Mouse (Mus musculus) olfactory bulb, adult 2 months (tissue): ENCODE measurements around the gene Rap1gap2.

Experiments used
- CTCF ChIP-seq: fragments of 200-500 bp; IDR thresholded peaks from 2 replicates; pipeline ENCODE4 v1.5.1; 2012; ENCODE audit warnings: low read depth, mild to moderate bottlenecking, low read length, moderate library complexity; ENCODE audit not compliant: insufficient read depth
- POLR2A ChIP-seq: fragments of 200-500 bp; IDR thresholded peaks from 2 replicates; pipeline ENCODE4 v1.6.1; 2012; ENCODE audit warnings: mild to moderate bottlenecking, low read depth, low read length, moderate library complexity; ENCODE audit not compliant: insufficient read depth

DNA sequence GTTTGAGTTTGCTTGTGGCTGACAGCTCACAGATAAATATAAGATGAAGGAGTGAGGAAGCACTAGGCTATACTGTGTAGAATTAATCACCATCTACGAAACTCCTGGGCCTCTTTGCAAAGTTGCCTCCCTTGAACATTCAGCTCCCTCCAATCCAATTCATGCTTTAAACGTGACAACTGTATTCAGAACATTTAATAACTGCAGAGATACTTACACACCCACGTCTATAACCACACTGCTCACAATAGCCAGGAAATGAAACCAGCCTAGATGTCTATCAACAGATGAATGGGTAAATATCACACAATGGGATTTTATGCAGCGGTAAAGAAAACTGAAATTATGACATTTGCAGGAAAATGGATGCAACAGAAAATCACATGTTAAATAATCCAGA lies 189.6 kb downstream of the Rap1gap2 start:
- TF ChIP-seq POLR2A = no peak
- no peak for TF ChIP-seq CTCF
